Mouse (Mus musculus) liver, postnatal 0 days (tissue): ENCODE data around the gene Epb41l3.

Experiments used
- CTCF ChIP-seq: sonication (generic); IDR thresholded peaks from 2 replicates; pipeline ENCODE4 v1.5.1; 2016; ENCODE audit warnings: antibody characterized with exemption, low read depth
- EP300 ChIP-seq: IDR thresholded peaks from 2 replicates; pipeline ENCODE4 v1.6.1; 2016; ENCODE audit warnings: antibody characterized with exemption, low read depth, mild to moderate bottlenecking

DNA sequence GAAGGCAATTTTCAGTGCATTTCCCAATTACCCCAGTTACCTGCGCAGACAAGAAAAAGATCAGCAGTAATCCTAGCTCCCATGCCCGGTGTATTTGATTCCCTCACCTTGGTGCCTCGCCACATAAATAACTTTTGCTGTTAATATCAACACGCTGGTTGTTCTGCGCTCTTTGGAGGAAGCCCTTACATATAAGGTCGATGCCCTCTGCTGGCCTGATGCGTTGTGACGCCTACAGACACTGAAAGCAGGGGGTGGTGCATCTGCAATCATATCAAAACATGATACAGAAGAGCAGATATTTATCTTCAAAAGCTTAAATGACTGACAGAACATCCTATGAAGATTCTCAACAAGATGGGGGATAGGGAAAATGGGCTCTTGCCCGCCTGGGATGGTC is 181.0 kb downstream of the Epb41l3 start:
- peak; percentile 35 for TF ChIP-seq CTCF
- no peak for TF ChIP-seq EP300
